Mouse (Mus musculus) C2C12 (cell line): ENCODE results near the gene Mn1.

Source experiments
- CEBPB ChIP-seq: IDR thresholded peaks from one replicate; pipeline ENCODE4 v1.6.1; 2011; ENCODE audit warnings: low read depth, mild to moderate bottlenecking, control low read depth, moderate library complexity
- CTCF ChIP-seq: IDR thresholded peaks from one replicate; pipeline ENCODE4 v1.5.1; 2011; ENCODE audit not compliant: control insufficient read depth, insufficient read depth, insufficient read length
- MYOG ChIP-seq: IDR thresholded peaks from one replicate; pipeline ENCODE4 v1.6.1; 2011; ENCODE audit not compliant: control insufficient read depth, insufficient read length; ENCODE audit errors: extremely low read depth
- USF1 ChIP-seq: IDR thresholded peaks from one replicate; pipeline ENCODE4 v1.6.1; 2011; ENCODE audit warnings: low read depth, mild to moderate bottlenecking, control low read depth, moderate library complexity

GRCm38 (mm10) chr5:111454876-111455275 is 37.7 kb downstream of the Mn1 start:
- no peak for TF ChIP-seq CTCF
- no peak for TF ChIP-seq USF1
- no peak for TF ChIP-seq MYOG
- TF ChIP-seq CEBPB, result no peak
